Mouse (Mus musculus): ENCODE data around the gene Olfr229. TPM values are rescaled to one million over a fixed set of nuclear protein-coding genes. Genes with fewer than 3 reads are reported as not detected.
"Not testable (repeated sequence)": the region's sequence is repeated elsewhere in the genome, so short reads cannot be mapped to it uniquely, and the experiment has no call there.

Olfr229 gene
- total RNA-seq, 1 experiment: not detected

GRCm38 (mm10) chr9:39909939-39910338 lies 2.8 kb downstream of the Olfr229 start:
- DNase-seq (ENCODE audit: low read depth, low spot score): no peak
- TF ChIP-seq MAFK (IDR thresholded peaks at IDR 0.05; ENCODE audit: insufficient read depth, low read depth, low read length) (no peak), CHD2 (IDR thresholded peaks at IDR 0.05; ENCODE audit: low read depth, low read length) (no peak), HCFC1 (IDR thresholded peaks at IDR 0.05; ENCODE audit: borderline replicate concordance, insufficient read depth, low read length) (no peak), ZNF384 (IDR thresholded peaks at IDR 0.05; ENCODE audit: low read depth, low read length) (no peak), ZC3H11A (IDR thresholded peaks at IDR 0.05; ENCODE audit: borderline replicate concordance, low read depth, low read length) (no peak)
- in situ Hi-C loops (cut with MboI; ENCODE audit: low sequenced_read_pairs in 2 of 2, unreplicated experiment in 2 of 2): no loop called here
- no peaks in the 10 kb centered on the region for H3K4me1 ChIP-seq (ENCODE audit: control insufficient read depth in 2 of 2, insufficient read depth in 2 of 2, low read length in 2 of 2, poor library complexity in 1 of 2)
- H3K4me3 ChIP-seq (ENCODE audit: insufficient read depth in 1 of 2, low read depth in 1 of 2, low read length in 2 of 2, poor library complexity in 1 of 2, severe bottlenecking in 1 of 2): no peak overlapping the region
- H3K9ac ChIP-seq (ENCODE audit: insufficient read depth, low read depth, low read length, poor library complexity, severe bottlenecking): no peak overlapping the region
- H3K27ac ChIP-seq (ENCODE audit: insufficient read depth, low read depth, low read length, poor library complexity, severe bottlenecking): no peak overlapping the region
- H3K36me3 ChIP-seq (ENCODE audit: control insufficient read depth, insufficient read depth, low read length, poor library complexity, severe bottlenecking): no peaks in the 10 kb centered on the region
- no peaks in the 10 kb centered on the region for H3K9me3 ChIP-seq (ENCODE audit: control insufficient read depth, insufficient read depth, low read depth, low read length)

GRCm38 (mm10) chr9:39927975-39928836 lies 21.1 kb downstream of the Olfr229 start:
- H3K4me3 ChIP-seq (ENCODE audit: insufficient read depth in 1 of 2, low read depth in 1 of 2, low read length in 2 of 2, poor library complexity in 1 of 2, severe bottlenecking in 1 of 2); DNase-seq (ENCODE audit: low read depth, low spot score); H3K4me1 ChIP-seq (ENCODE audit: control insufficient read depth in 2 of 2, insufficient read depth in 2 of 2, low read length in 2 of 2, poor library complexity in 1 of 2); in situ Hi-C loops (cut with MboI; ENCODE audit: low sequenced_read_pairs in 2 of 2, unreplicated experiment in 2 of 2); H3K27ac ChIP-seq (ENCODE audit: insufficient read depth, low read depth, low read length, poor library complexity, severe bottlenecking); H3K9me3 ChIP-seq (ENCODE audit: control insufficient read depth, insufficient read depth, low read depth, low read length); H3K9ac ChIP-seq (ENCODE audit: insufficient read depth, low read depth, low read length, poor library complexity, severe bottlenecking); H3K36me3 ChIP-seq (ENCODE audit: control insufficient read depth, insufficient read depth, low read length, poor library complexity, severe bottlenecking): not testable (repeated sequence)

- H3K4me3 ChIP-seq (ENCODE audit: insufficient read depth in 1 of 2, low read depth in 1 of 2, low read length in 2 of 2, poor library complexity in 1 of 2, severe bottlenecking in 1 of 2); H3K4me1 ChIP-seq (ENCODE audit: control insufficient read depth in 2 of 2, insufficient read depth in 2 of 2, low read length in 2 of 2, poor library complexity in 1 of 2); H3K9ac ChIP-seq (ENCODE audit: insufficient read depth, low read depth, low read length, poor library complexity, severe bottlenecking); DNase-seq (ENCODE audit: low read depth, low spot score); in situ Hi-C loops (cut with MboI; ENCODE audit: low sequenced_read_pairs in 2 of 2, unreplicated experiment in 2 of 2); H3K27ac ChIP-seq (ENCODE audit: insufficient read depth, low read depth, low read length, poor library complexity, severe bottlenecking); H3K9me3 ChIP-seq (ENCODE audit: control insufficient read depth, insufficient read depth, low read depth, low read length); H3K36me3 ChIP-seq (ENCODE audit: control insufficient read depth, insufficient read depth, low read length, poor library complexity, severe bottlenecking): not testable (repeated sequence)
Observed at GRCm38 (mm10) chr9:39928837-39929236, 21.7 kb downstream of the Olfr229 start.

GRCm38 (mm10) chr9:39937201-39937600 lies 30.1 kb downstream of the Olfr229 start, which contains the start of gene Olfr974:
Gene Olfr974 (plus strand): TSS chr9:39937501.
- H3K27ac ChIP-seq (ENCODE audit: insufficient read depth, low read depth, low read length, poor library complexity, severe bottlenecking): no peak within 1 kb of the TSS
- no peak for TF ChIP-seq CHD2 (IDR thresholded peaks at IDR 0.05; ENCODE audit: low read depth, low read length)
- no peak for TF ChIP-seq MAFK (IDR thresholded peaks at IDR 0.05; ENCODE audit: insufficient read depth, low read depth, low read length)
- TF ChIP-seq ZNF384 (IDR thresholded peaks at IDR 0.05; ENCODE audit: low read depth, low read length): no peak
- no peak for TF ChIP-seq HCFC1 (IDR thresholded peaks at IDR 0.05; ENCODE audit: borderline replicate concordance, insufficient read depth, low read length)
- TF ChIP-seq ZC3H11A (IDR thresholded peaks at IDR 0.05; ENCODE audit: borderline replicate concordance, low read depth, low read length): no peak

GRCm38 (mm10) chr9:39951946-39952345 lies 44.8 kb downstream of the Olfr229 start, which contains the start of gene Olfr975:
Gene Olfr975 (minus strand): TSS chr9:39952046.
- no peak for TF ChIP-seq CHD2 (IDR thresholded peaks at IDR 0.05; ENCODE audit: low read depth, low read length)
- no peak for TF ChIP-seq HCFC1 (IDR thresholded peaks at IDR 0.05; ENCODE audit: borderline replicate concordance, insufficient read depth, low read length)
- no peak for TF ChIP-seq ZNF384 (IDR thresholded peaks at IDR 0.05; ENCODE audit: low read depth, low read length)
- TF ChIP-seq MAFK (IDR thresholded peaks at IDR 0.05; ENCODE audit: insufficient read depth, low read depth, low read length): no peak
- no peak for TF ChIP-seq ZC3H11A (IDR thresholded peaks at IDR 0.05; ENCODE audit: borderline replicate concordance, low read depth, low read length)
- H3K4me3 ChIP-seq (ENCODE audit: insufficient read depth in 1 of 2, low read depth in 1 of 2, low read length in 2 of 2, poor library complexity in 1 of 2, severe bottlenecking in 1 of 2): no peak within 1 kb of the TSS
- in situ Hi-C loops (cut with MboI; ENCODE audit: low sequenced_read_pairs in 2 of 2, unreplicated experiment in 2 of 2): no loop called here
- no peak within 1 kb of the TSS for H3K27ac ChIP-seq (ENCODE audit: insufficient read depth, low read depth, low read length, poor library complexity, severe bottlenecking)
- no peaks in the 10 kb centered on the region for H3K36me3 ChIP-seq (ENCODE audit: control insufficient read depth, insufficient read depth, low read length, poor library complexity, severe bottlenecking)
- no peak within 1 kb of the TSS for H3K9ac ChIP-seq (ENCODE audit: insufficient read depth, low read depth, low read length, poor library complexity, severe bottlenecking)
- no peaks in the 10 kb centered on the region for H3K4me1 ChIP-seq (ENCODE audit: control insufficient read depth in 2 of 2, insufficient read depth in 2 of 2, low read length in 2 of 2, poor library complexity in 1 of 2)
- no peaks in the 10 kb centered on the region for H3K9me3 ChIP-seq (ENCODE audit: control insufficient read depth, insufficient read depth, low read depth, low read length)
- DNase-seq (ENCODE audit: low read depth, low spot score): no peak

More at GRCm38 (mm10) chr9:39937201-39937600, 30.1 kb downstream of the Olfr229 start, which contains the start of gene Olfr974:
- DNase-seq (ENCODE audit: low read depth, low spot score): no peak
- H3K9ac ChIP-seq (ENCODE audit: insufficient read depth, low read depth, low read length, poor library complexity, severe bottlenecking): no peak within 1 kb of the TSS
- H3K36me3 ChIP-seq (ENCODE audit: control insufficient read depth, insufficient read depth, low read length, poor library complexity, severe bottlenecking): no peaks in the 10 kb centered on the region
- in situ Hi-C loops (cut with MboI; ENCODE audit: low sequenced_read_pairs in 2 of 2, unreplicated experiment in 2 of 2): no loop called here
- H3K9me3 ChIP-seq (ENCODE audit: control insufficient read depth, insufficient read depth, low read depth, low read length): no peaks in the 10 kb centered on the region
- no peaks in the 10 kb centered on the region for H3K4me1 ChIP-seq (ENCODE audit: control insufficient read depth in 2 of 2, insufficient read depth in 2 of 2, low read length in 2 of 2, poor library complexity in 1 of 2)
- no peak within 1 kb of the TSS for H3K4me3 ChIP-seq (ENCODE audit: insufficient read depth in 1 of 2, low read depth in 1 of 2, low read length in 2 of 2, poor library complexity in 1 of 2, severe bottlenecking in 1 of 2)

- H3K4me3 ChIP-seq (ENCODE audit: insufficient read depth in 1 of 2, low read depth in 1 of 2, low read length in 2 of 2, poor library complexity in 1 of 2, severe bottlenecking in 1 of 2); H3K36me3 ChIP-seq (ENCODE audit: control insufficient read depth, insufficient read depth, low read length, poor library complexity, severe bottlenecking); H3K9me3 ChIP-seq (ENCODE audit: control insufficient read depth, insufficient read depth, low read depth, low read length); H3K27ac ChIP-seq (ENCODE audit: insufficient read depth, low read depth, low read length, poor library complexity, severe bottlenecking); H3K9ac ChIP-seq (ENCODE audit: insufficient read depth, low read depth, low read length, poor library complexity, severe bottlenecking); DNase-seq (ENCODE audit: low read depth, low spot score); H3K4me1 ChIP-seq (ENCODE audit: control insufficient read depth in 2 of 2, insufficient read depth in 2 of 2, low read length in 2 of 2, poor library complexity in 1 of 2); in situ Hi-C loops (cut with MboI; ENCODE audit: low sequenced_read_pairs in 2 of 2, unreplicated experiment in 2 of 2): not testable (repeated sequence)
Observed at GRCm38 (mm10) chr9:39961033-39961432, 53.9 kb downstream of the Olfr229 start, which contains the start of gene Olfr976. Gene Olfr976 (minus strand): TSS chr9:39961133.
